Mouse (Mus musculus) regulatory T cell (primary cell): Measurements from ENCODE around the gene Nfu1.

ENCODE experiments used
- in situ Hi-C: fragments of 300-600 bp; cut with MboI, MseI; formaldehyde crosslinking; loops from one replicate; pipeline ENCODE4 v1.15.1; 2025; ENCODE audit warnings: high pct_unique_total_duplicates

Nfu1 gene

DNA sequence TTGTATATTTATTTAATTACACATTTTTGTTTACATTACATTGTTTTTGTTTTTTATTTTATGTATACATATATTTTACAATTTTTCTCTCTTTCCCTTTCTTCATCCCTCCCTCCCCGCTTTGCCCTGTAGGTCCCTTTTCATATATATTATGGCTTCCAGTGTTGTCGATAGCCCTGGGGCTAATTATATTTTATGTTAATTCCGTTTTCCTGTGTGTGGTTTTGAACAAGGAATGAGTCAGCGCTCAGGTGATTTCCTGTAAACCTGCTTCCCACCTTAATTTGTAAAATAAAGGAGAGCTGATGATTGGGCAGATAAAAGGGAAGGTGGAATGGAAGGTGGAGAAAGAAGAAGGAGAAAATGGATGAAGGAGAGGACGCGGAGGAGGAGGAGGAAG, at the start of gene Nfu1:
Gene Nfu1 (plus strand): TSS at position 350 of the 400 bp plus-strand sequence.
- in situ Hi-C loops: no loop called here

GRCm38 (mm10) chr6:86963987-86964685, 44.9 kb upstream of the Nfu1 start:
- in situ Hi-C loops: no loop called here

GRCm38 (mm10) chr6:86967166-86967565, 41.9 kb upstream of the Nfu1 start:
- in situ Hi-C loops: no loop called here

GRCm38 (mm10) chr6:86973956-86974355, 35.1 kb upstream of the Nfu1 start:
- in situ Hi-C loops: loop anchor here (10.0 kb wide), 1 partner anchor 349 kb away; the partner anchor contains the start of gene Asprv1

GRCm38 (mm10) chr6:86978156-86978908, 30.7 kb upstream of the Nfu1 start:
- in situ Hi-C loops: loop anchor here (10.0 kb wide), 1 partner anchor 354 kb away; the partner anchor contains the start of gene Asprv1

GRCm38 (mm10) chr6:86978909-86979265, 30.1 kb upstream of the Nfu1 start:
- in situ Hi-C loops: loop anchor here (10.0 kb wide), 1 partner anchor 354 kb away; the partner anchor contains the start of gene Asprv1

DNA sequence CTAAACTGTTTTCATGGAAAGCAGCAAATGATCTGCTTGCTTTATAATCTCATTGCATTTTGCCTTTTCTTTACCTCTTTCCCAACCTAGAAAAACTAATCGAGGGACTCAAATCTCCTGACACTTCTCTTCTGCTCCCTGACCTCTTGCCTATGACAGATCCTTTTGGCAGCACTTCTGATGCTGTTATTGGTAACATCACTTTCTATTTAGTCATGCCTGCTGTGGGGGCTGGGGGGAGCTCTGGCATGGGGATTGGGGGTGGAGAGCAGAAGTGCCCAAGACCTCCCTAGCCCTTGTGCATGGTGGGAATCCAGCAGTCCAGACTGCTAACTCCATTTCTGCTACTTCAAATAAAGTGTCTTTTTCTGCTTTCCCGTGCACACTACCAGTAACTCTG, 27.8 kb upstream of the Nfu1 start:
- in situ Hi-C loops: no loop called here

GRCm38 (mm10) chr6:86985314-86986106, 23.5 kb upstream of the Nfu1 start:
- in situ Hi-C loops: no loop called here

- in situ Hi-C loops: no loop called here
These were observed 19.5 kb upstream of the Nfu1 start for GRCm38 (mm10) chr6:86989576-86989975.

GRCm38 (mm10) chr6:86991041-86991440, 18.0 kb upstream of the Nfu1 start:
- in situ Hi-C loops: no loop called here

- in situ Hi-C loops: no loop called here
These were observed 16.7 kb upstream of the Nfu1 start for GRCm38 (mm10) chr6:86992349-86992748.

GRCm38 (mm10) chr6:86994254-86994653, 14.8 kb upstream of the Nfu1 start:
- in situ Hi-C loops: no loop called here

DNA sequence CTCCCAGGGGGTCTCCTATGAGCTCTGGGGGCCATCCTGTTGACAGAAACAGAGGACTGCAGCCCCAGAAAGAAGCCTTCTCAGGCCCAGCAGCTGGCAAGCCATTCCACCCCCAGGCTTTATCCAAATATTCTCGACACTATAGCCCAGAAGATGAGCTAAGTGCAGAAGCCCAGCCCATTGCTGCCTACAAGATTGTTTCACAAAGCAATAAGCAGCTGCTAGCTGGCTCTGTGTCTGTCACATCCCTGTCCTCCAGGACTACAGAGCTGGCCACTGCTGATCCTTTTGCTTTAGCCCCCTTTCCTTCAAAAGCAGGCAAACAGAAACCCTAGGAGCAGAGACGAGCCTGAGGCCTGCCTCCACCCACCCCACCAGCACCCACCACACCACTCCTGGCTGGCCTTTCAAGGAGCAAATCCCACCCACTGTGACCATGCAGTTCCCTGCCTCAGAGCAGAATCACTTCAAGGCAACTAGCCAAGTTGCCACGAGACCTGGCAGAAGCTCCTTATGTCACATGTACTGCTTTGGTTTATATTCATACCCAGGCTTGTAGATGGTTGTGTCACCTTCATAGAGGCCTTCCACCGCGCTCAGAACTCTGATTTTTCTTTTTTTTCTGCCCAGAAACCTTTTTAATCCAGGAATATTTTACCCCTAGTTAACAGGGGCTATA, 12.3 kb upstream of the Nfu1 start:
- in situ Hi-C loops: no loop called here

DNA sequence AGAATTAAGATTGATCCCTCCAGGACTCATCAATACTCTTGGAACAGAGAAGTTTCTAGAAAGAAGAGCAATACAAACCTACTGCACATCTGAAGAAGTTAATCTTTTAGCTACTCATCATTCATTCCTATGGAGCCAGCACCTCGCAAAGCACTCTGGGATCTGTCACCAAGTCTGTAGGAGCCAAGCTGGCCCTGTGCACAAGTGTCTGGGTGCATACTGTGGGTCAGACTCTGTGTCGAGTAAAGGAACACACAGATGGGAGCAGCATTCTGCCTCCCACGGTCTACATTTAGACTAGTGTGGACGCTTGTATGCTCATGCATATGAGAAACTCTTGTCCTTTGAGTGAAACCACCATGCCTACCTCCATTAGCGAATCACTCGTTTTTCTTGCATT, 11.7 kb upstream of the Nfu1 start:
- in situ Hi-C loops: no loop called here

- in situ Hi-C loops: no loop called here
These were observed 7.0 kb upstream of the Nfu1 start for GRCm38 (mm10) chr6:87001995-87002394.

- in situ Hi-C loops: no loop called here
These were observed 6.4 kb upstream of the Nfu1 start for GRCm38 (mm10) chr6:87002521-87003055.

GRCm38 (mm10) chr6:87004099-87004498, 4.9 kb upstream of the Nfu1 start:
- in situ Hi-C loops: no loop called here

DNA sequence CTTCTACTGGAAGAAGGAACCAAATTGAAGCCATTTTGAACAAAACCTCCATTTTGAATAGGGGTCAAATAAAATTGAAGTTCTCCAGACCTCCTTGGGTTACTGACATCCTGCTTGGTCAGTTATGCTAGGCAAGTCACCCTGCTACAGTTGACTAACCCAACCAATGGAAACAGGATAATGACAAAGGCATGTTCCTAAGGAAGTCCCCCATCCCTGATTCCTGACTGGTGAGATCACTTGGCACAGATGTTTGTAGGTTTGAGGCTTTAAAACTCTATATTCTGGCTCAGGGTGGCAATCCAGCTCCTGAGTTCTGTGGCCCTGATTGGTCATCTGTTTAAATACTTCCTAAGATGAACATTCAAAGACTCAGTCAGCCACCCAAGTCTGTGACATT, 3.5 kb upstream of the Nfu1 start:
- in situ Hi-C loops: no loop called here

- in situ Hi-C loops: loop anchor here (5.0 kb wide), 1 partner anchor 198 kb away; no protein-coding TSS in a partner anchor
These were observed 774 bp downstream of the Nfu1 start for GRCm38 (mm10) chr6:87009692-87010328.

GRCm38 (mm10) chr6:87016916-87017315, 7.9 kb downstream of the Nfu1 start:
- in situ Hi-C loops: no loop called here

DNA sequence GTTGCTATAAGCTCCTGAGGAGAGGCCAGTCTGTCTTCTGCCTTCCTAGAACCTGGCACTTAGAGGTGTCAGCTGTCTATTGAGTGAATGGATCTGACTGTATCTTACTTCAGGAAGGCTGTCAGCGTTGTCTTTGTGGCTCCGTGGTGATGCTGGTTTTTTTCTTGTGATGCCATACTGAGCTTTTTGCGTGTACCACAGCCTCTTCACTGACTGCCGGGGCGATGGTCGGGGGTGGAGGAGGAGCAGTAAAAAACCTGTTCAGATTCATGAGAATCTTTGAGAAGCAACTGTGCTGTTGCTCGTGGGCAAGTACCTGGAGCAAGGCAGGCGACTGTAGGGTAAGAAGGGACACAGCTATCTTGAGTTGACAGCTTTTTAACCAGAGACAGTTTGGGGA, 9.8 kb downstream of the Nfu1 start:
- in situ Hi-C loops: no loop called here
